Mouse (Mus musculus): ENCODE data around the gene Ercc5.

Gene Ercc5

GRCm38 (mm10) chr1:44147563-44148381 is at the start of gene Ercc5:
TSS of gene Ercc5 (plus strand) at chr1:44147744.
- peak; percentile 92 for DNase-seq (ENCODE audit: extremely low read depth, low read depth)

GRCm38 (mm10) chr1:44101448-44102225 is 45.9 kb upstream of the Ercc5 start:
- peak; percentile 49 for DNase-seq (ENCODE audit: extremely low read depth, low read depth)

GRCm38 (mm10) chr1:44102259-44102717 is 45.3 kb upstream of the Ercc5 start, which contains the start of gene Tex30:
TSS of gene Tex30 (minus strand) at chr1:44102441.
- peak; percentile 86 for DNase-seq (ENCODE audit: extremely low read depth, low read depth)

GRCm38 (mm10) chr1:44102939-44103338 is 44.6 kb upstream of the Ercc5 start:
- peak; percentile 8 for DNase-seq (ENCODE audit: extremely low read depth, low read depth)

- DNase-seq (ENCODE audit: extremely low read depth, low read depth) = peak; percentile 32
Measured at GRCm38 (mm10) chr1:44117571-44117970, 30.0 kb upstream of the Ercc5 start.

- DNase-seq (ENCODE audit: extremely low read depth, low read depth) = peak; percentile 96
Measured at GRCm38 (mm10) chr1:44118239-44119054, 29.1 kb upstream of the Ercc5 start, which contains the start of the genes Kdelc1 and Bivm. TSS of gene Kdelc1 (minus strand) at chr1:44118808. TSS of gene Bivm (plus strand) at chr1:44118957.

- peak; percentile 62 for DNase-seq (ENCODE audit: extremely low read depth, low read depth)
Measured at GRCm38 (mm10) chr1:44119201-44120073, 28.1 kb upstream of the Ercc5 start.

- no peak for DNase-seq (ENCODE audit: extremely low read depth, low read depth)
Measured at GRCm38 (mm10) chr1:44120074-44120406, 27.5 kb upstream of the Ercc5 start.

GRCm38 (mm10) chr1:44122256-44122655 is 25.3 kb upstream of the Ercc5 start:
- DNase-seq (ENCODE audit: extremely low read depth, low read depth) = peak; percentile 9

- peak; percentile 20 for DNase-seq (ENCODE audit: extremely low read depth, low read depth)
Measured at GRCm38 (mm10) chr1:44125590-44125989, 22.0 kb upstream of the Ercc5 start.

- no peak for DNase-seq (ENCODE audit: extremely low read depth, low read depth)
Measured at GRCm38 (mm10) chr1:44129929-44130581, 17.5 kb upstream of the Ercc5 start.

GRCm38 (mm10) chr1:44140232-44140631 is 7.3 kb upstream of the Ercc5 start:
- peak; percentile 70 for DNase-seq (ENCODE audit: extremely low read depth, low read depth)

- DNase-seq (ENCODE audit: extremely low read depth, low read depth) = no peak
Measured at GRCm38 (mm10) chr1:44142747-44143146, 4.8 kb upstream of the Ercc5 start.

- DNase-seq (ENCODE audit: extremely low read depth, low read depth) = peak; percentile 29
Measured at GRCm38 (mm10) chr1:44148706-44149105, 1.2 kb downstream of the Ercc5 start.

GRCm38 (mm10) chr1:44155287-44155686 is 7.7 kb downstream of the Ercc5 start:
- peak; percentile 26 for DNase-seq (ENCODE audit: extremely low read depth, low read depth)

GRCm38 (mm10) chr1:44158317-44158716 is 10.8 kb downstream of the Ercc5 start:
- no peak for DNase-seq (ENCODE audit: extremely low read depth, low read depth)

- no peak for DNase-seq (ENCODE audit: extremely low read depth, low read depth)
Measured at GRCm38 (mm10) chr1:44161818-44162217, 14.3 kb downstream of the Ercc5 start.

GRCm38 (mm10) chr1:44162389-44162788 is 14.8 kb downstream of the Ercc5 start:
- DNase-seq (ENCODE audit: extremely low read depth, low read depth) = no peak

GRCm38 (mm10) chr1:44167859-44168383 is 20.4 kb downstream of the Ercc5 start:
- DNase-seq (ENCODE audit: extremely low read depth, low read depth) = peak; percentile 11

GRCm38 (mm10) chr1:44172656-44173055 is 25.1 kb downstream of the Ercc5 start:
- no peak for DNase-seq (ENCODE audit: extremely low read depth, low read depth)

Data from MEL-GATA-1-ER (cell line).